Mouse (Mus musculus) C2C12 (cell line): ENCODE measurements around the gene Olfr420.

ENCODE experiments used
- CTCF ChIP-seq: IDR thresholded peaks from one replicate; pipeline ENCODE4 v1.5.1; 2011; ENCODE audit not compliant: control insufficient read depth, insufficient read depth, insufficient read length
- MAX ChIP-seq: IDR thresholded peaks from one replicate; pipeline ENCODE4 v1.6.1; 2011; ENCODE audit warnings: mild to moderate bottlenecking, control low read depth

- TF ChIP-seq MAX, result no peak
- TF ChIP-seq CTCF, result no peak
Measured at GRCm38 (mm10) chr1:174157622-174158021, 2.2 kb downstream of the Olfr420 start.
